Mouse (Mus musculus) lung, postnatal 25 days (tissue): ENCODE data around the gene 4930568D16Rik.

Experiments
- DNase-seq: peaks from one replicate; pipeline ENCODE4 v3.0.0; 2022; ENCODE audit warnings: low spot score

4930568D16Rik gene

DNA sequence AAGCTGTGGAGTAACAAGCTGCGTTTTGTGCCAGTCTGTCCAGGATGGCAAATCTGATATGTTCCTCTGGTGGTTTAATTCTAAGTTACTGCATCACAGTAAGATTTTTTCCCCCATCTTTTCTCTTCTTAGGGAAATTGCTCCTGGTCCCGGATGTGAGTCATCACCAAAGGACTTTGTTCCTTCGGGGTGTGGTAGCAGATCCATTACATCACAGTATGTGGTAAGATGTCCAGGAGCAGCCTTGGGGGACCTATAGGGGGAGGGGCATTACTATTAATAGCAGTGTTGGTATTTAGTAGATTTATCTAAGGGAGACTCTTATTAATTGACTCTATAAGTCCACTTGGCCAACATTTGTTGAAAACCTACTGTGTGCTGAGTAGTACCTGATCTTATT, 24.9 kb downstream of the 4930568D16Rik start:
- no peak for DNase-seq

DNA sequence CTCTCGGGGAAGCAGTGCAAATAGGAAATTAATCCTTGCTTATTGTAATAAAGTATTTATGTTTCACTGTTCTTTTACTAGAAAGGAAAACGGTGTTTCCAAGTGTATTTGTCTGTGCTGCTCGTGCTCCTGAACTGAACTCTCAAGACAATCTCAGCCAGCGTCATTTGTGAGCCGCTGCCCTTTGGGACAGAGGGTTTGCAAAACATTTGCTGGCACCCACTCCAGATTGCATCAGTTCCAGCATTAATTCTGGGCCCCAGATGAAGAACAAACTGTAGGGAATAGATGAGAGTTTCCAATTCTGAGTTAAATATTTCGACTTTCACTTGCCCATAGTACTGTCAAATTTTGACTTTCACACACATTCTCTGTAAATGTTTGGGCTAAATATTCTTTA, 28.8 kb downstream of the 4930568D16Rik start:
- DNase-seq: peak; percentile 68

DNA sequence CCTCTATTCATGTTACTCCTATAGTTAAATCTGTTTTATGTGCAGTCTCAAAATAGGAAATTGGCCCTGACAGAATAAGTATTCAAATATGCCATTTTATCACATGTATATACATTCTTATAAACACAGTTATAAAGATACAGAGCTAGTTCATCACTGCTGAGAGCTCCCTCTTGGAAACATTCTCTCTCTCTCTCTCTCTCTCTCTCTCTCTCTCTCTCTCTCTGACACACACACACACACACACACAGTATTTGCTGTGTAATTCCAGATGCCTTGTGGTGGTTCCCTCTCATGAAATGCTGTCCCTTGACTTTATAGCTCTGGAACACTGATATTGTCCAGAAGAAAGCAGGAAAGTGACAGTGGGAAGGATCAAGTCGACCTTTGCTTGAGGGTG, 29.5 kb downstream of the 4930568D16Rik start:
- no peak for DNase-seq

DNA sequence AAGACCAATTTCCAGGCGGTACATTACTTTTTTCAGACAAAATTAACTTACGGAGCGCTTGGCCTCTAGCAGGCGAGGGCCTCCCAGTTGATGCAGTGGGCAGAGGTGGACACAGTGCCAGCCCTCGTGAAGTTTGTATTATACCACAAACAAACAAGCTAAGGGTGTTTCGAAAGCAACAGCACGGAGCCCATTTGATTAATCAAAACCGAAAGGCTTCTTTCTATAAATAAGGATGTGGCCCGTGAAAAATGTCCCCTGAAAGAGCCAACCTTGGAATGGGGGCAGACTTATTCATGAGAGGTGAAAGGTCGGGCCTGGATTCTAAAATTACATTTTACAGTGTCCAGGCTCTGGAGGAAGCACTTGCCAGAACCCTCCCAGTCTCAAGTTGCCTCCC, 30.1 kb downstream of the 4930568D16Rik start:
- DNase-seq: peak; percentile 63

DNA sequence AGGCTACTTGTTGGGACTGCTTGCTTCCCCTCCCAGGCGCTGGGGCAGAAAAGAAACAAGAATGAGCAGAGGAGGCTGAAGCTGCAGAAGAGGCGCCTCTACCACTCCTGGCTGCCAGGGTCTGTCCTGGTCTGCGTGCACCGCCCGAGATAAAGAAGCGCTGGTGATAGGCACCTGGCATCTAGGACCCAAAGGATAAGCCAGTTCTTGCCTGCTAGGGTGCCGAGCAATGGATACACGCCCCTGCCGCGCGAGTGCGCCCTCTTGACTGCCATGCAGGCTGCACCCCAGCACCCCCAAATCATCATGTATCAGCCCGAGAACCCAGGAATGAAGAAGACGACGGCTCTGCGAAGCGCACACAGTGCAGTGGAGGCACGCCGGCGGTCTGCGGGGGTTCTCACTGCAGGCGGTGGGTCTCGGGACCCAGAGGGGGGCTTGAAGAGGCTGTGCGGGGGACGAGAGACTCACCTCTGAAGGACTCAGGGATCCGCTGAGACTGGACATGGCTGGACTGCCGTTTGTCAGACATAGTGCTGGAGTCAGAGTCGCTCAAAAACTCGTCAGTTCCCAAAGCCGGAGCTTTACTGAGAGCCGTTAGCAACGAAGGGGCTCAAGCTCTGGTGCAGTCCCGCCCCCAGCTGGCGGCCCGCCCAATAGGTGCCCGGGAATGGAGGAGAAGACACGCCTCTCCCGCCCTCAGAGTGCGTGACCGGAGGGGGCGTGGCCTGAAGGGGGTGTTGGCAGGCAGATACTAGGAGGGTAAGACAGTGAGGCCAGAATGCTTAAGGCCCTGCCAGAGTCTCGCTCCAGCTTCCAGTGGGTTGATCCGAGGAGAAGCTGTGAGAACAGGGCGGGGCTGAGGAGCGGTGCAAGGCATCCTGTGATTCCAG, 30.9 kb downstream of the 4930568D16Rik start, which contains the start of gene Stom:
Stom (minus strand) TSS at position 589 of the 893 bp plus-strand sequence.
- peak; percentile 100 for DNase-seq

DNA sequence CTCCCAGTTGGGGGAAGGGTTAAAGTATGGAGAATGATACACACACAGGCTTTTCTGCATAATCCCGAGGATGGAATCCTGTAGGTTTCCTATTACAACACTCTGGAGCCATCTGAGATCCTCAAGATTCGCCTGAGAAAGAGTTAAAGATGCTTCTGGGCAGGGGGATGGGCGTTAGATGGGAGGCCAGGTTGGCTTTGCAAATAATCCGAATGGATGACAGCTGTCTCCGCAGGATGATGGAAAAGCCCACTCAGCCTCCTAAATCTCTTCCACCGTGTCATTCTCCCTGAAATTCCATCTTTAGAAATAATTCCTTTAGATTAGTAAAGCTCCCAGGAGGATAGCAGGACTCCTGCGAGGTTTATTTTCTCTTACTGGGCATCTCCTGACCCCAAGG, 31.9 kb downstream of the 4930568D16Rik start:
- DNase-seq: no peak

DNA sequence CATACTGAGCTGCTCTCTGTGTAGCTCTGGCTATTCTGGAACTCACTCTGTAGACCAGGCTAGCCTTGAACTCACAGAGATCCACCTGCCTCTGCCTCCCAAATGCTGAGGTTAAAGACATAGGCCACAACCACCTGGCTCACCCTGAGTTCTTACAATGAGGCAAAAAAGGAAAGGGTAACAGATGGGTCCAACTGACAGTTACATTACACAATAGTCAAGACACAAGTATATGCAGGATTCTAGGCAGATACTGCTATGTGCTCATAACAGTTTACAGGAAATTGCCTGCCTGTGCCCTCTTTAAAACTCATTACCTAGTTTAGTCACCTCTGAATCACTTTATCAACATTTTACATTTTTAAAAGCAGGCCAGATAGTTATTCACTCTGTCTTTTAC, 33.9 kb downstream of the 4930568D16Rik start:
- DNase-seq: no peak

DNA sequence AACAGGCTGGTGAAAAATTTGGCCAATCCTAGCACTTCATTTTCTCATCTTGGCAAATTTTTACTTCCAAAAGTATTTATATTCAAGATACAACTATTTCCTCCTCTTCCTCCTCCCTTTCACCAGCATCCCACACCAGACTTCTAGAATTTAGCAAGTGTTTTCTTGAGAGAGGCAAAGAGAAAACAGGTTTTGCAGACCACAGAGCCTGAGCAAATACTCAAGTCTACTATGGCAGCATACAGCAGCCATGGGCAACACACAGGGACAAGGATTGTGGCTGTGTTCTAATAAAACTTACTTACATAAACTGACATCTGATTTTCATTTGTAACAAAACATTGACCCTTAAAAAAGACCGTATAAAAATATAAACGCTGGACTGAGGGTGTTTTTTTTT, 36.3 kb downstream of the 4930568D16Rik start:
- DNase-seq: no peak

DNA sequence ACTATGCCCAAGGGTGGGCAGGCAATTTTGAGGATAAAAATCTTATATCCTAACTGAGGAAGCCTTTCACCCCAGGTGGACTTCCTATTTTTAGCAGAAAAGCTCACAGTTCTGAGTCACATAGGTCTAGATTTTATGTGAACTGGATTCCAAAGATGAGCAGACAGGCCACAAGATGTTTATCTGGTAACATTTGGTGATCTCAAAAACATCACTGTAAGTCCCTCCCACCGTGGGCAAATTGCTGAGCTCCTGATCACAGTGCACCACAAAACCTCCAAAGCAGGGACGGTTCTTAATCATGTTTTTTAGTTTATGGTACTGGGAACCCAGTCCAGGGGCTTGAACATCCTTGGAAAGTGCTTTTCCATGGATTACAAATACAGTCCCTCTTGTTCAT, 38.5 kb downstream of the 4930568D16Rik start:
- DNase-seq: no peak

DNA sequence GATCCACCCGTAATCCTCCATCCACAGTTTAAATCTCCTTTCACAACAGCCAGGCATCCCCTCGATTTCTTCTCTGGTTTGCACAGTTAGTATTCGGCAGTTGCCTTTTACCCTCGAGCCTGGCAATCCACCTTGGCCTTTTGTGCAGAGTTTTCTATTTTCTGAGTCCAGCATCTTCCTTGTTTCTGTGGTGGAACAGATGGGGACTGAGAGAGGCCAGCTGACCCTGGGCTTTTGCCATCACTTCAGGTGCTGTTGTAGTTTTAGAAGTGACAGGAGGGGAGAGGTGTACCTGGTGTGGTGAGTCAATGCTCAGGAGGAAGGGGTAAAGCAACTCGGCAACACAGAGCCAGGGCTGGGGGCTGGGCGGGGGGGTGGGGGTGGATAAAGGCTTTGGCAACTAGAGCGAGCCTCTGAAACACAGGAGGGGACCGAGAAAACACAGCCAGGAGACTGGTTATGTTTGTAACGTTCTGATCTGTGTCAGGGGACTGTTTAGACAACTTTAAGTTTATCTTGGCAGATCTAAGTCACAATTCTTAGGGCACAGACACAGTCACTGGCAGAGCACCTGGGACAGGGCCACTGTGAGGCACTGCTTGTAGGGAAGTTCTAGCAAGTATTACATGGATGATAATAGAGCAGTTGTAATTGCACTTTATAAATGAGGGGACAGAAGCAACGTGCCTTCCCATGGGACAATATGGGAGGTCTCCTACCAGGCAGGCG, 39.3 kb downstream of the 4930568D16Rik start:
- DNase-seq: no peak

DNA sequence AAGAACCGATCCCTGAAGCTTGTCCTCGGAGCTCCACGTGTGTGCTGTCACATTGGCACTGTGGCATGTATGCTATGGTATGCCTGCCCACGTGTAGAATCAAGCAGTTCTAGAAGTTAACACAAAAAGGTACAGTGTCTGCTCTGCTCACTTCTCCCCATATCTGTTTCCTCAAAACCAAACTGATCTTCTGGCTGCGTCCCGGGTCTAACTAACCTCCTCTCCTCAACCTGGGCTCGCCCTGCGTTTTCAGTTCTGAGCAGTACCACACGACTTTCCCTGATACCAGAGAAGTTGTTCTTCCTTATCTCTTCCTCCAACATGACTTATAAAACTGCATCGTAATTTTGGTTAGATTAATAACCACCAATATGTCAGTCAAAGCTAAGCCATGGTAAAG, 39.9 kb downstream of the 4930568D16Rik start:
- no peak for DNase-seq

DNA sequence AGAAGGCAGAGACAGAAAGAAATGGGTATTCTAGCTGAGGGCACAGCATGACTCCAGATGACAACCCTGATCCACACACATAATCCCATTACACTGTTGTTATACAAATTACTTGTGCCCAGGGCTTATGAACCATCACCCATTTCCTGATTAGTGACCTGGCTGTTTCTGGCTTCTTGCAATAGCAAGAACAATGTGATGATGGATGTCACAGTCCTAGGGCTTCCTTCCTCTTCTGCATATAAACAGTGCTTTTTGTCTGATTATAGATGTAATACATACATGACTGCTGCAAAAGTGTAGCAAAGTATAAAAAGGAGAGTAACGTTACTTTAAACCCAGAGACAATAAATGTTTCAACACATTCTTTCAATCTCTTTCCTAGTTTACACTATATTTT, 40.6 kb downstream of the 4930568D16Rik start:
- no peak for DNase-seq

DNA sequence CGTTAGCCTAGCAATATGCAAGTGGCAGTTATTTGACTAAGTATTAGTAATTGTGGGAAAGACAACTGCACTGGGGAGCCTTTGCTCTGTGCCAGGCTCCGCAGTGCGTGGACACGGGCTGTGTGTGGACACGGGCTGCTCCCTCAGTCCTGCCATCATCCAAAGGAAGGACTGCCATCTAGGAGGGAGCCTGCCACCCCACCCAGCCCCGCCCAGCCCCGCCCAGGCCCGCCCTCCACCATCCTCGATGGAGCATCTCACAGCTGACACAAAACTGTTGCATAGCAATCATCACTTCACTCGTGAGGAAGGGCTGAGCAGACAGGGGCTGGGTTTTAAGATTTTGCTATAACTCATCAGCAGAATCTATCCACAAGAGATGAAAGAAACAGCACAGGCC, 41.6 kb downstream of the 4930568D16Rik start:
- DNase-seq: no peak

DNA sequence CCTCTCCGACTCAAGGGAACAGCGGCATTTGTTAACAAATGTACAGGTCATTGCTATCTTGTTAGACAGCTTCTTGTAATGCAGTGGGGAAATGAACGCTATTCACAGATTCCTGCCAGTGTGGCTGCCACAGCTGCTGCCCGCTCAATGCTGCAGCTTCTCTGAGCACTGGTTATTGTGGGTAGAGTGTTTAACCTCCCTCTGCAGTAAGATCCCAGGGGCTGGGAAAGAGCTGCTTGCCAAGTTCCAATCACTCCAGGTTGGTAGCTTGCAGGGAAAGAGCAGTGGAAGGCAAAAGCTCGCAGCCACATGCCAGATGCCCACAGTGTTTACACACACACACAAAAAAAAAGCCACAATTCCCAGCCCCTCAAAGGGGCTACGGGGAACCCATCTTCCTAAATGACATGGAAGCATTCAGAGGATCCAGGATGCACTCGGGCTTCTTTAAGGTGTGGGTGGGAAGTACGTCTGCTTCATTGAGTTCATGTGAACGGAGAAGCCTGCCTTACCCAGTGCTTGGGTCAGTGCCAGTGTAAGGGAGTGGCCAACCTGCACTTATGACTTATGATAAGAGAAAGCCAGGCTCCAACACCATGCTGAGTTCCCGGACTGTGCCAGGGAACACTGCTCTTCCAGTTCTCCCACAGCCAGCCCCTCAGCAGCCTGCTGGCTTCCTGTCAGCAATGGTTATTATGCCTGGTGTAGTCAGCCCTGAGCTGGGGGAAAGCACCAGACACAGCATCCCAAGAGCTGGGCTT, 44.9 kb downstream of the 4930568D16Rik start:
- peak; percentile 74 for DNase-seq

DNA sequence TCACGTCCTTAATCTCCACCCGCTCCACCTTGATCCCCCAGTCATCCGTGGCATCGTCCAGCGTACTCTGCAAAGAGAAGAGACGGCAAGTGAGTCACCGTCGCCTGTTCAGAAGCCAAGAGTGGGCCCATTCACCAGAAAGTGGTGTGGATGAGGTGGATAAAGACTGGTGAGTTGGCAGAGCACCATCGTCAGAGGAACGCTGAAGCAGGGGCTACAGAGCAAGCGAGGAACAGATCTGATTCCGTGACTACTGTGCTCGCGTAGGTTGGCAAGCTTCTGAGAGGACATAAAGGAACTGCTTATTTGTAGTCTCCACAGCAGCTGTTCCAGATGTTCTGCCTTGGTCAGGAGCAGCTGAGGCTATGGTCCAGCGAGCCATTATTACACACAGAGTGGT, 47.1 kb downstream of the 4930568D16Rik start:
- no peak for DNase-seq

DNA sequence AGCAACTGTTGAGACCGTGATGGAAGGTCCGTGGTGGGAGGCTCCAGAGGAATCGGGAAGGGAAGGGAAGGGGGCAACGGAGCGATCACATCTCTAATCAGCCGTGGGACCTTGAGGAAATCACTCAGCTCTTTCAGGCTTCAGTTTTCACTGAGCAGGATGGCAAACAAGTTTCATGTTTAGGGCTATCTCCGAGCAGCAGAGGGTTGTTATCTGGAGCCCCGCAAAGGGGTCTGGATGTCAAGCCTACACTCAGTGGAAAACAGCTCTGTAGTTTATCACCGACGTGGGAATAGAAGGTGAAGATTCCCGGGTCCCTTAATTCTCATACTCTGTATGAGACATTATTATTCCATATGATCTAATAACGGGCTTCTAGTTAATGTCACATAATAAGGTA, 49.1 kb downstream of the 4930568D16Rik start:
- no peak for DNase-seq

DNA sequence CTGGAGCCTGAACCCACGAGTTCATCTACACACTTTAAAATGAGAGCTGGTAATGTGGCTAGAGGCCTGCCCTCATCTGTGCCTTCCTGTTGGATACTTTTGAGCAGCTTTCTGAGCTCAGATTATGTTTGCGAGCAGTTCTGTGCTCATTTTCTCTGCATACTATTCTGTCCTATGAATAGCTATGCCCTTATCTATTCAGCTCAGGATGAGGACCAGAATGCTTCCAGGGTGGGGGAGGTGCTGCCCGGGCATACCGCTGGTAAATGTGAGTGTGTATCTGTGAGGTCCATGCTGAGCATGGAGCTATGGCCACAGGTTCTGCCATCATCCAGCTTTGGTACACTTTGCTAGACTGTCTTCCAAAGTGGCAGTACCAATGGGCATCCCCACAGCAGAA, 49.9 kb downstream of the 4930568D16Rik start:
- no peak for DNase-seq

DNA sequence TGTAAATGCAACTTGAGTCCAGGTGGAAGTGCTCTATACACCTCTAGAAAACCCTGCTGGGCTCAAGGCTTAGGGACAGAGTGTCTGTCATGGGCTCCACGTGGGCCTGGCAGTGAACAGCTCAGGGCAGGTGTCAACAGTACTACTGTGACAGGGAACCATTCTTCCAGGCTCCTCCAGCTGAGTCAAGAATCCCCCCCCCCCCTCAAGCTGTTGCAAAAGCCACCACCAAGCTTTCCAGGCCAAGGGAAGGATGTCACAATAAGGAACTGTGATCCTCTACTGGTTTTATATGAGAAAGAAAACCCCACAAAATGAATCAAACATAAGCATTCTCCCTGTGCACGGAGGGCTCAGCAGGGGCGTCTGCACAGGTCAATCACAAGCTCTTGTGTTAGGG, 53.2 kb downstream of the 4930568D16Rik start:
- no peak for DNase-seq

DNA sequence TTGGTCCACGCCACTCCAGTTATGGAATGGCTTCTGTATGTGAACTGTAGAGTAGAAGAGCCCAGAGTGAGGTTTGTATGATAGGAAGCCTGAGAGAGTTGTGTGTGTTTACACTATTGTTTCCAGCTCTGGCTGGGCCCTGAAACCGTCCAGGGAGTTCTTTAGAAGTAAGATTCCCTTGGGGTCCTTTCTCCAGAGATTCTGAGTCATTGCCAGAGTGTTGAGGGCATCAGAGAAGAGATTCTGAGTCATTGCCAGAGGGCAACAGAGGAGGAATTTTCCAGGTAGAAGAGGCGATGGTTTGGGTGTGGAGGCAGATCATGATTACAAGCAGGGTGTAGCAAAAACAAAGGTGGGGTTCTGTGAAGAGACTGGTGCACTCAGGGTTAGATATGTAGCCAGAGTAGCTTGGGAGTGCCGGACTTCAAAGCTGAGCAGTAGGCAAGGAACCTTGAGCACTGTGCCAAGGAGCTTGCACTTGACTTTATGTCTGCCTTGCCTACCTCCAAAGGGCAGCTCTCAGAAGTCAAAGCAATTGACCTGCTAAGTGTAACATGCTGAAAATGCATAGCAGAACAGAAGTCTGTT, 57.5 kb downstream of the 4930568D16Rik start:
- no peak for DNase-seq

DNA sequence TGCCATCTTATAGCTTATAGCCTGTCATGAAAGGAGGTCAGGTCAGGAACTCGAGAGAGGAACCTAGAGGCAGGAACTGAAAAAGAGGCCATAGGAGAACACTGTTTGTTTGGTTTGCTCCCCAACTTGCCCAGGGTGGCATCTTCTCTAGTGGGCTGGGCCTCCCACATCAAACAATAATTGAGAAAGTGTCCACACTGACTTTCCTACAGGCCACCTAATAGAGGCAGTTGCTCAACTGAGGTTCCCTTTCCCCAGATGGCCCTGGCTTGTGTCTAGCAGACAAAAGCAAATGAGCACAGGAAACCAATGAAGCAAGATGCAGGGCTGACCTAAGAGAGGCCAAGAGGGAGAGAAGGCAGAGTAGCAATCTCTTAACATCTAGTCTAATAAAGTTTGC, 59.4 kb downstream of the 4930568D16Rik start:
- DNase-seq: peak; percentile 26
